Mouse (Mus musculus) CH12.LX (cell line): ENCODE measurements around the gene Tulp4.
"Not testable (repeated sequence)": the region's sequence is repeated elsewhere in the genome, so short reads cannot be mapped to it uniquely, and the experiment has no call there.

ENCODE experiments used
- BHLHE40 ChIP-seq: IDR thresholded peaks from 2 replicates; pipeline ENCODE4 v1.6.1; 2011; ENCODE audit warnings: mild to moderate bottlenecking, low read depth, low read length, improper control_type of control experiment
- CHD2 ChIP-seq: IDR thresholded peaks from 2 replicates; pipeline ENCODE4 v1.6.1; 2011; ENCODE audit warnings: low read length, improper control_type of control experiment
- CTCF ChIP-seq, 2 experiments: IDR thresholded peaks in 1 of 2; conservative IDR thresholded peaks in 1 of 2; 2 replicates each; pipeline ENCODE4 v1.5.1; 2011 to 2012; ENCODE audit warnings: low read depth in 2 of 2, low read length in 2 of 2, improper control_type of control experiment in 1 of 2, inconsistent platforms in 1 of 2, mild to moderate bottlenecking in 1 of 2, moderate library complexity in 1 of 2
- ELF1 ChIP-seq: IDR thresholded peaks from 2 replicates; pipeline ENCODE4 v1.6.1; 2014; ENCODE audit warnings: low read depth, mild to moderate bottlenecking, inconsistent platforms, low read length, improper control_type of control experiment
- EP300 ChIP-seq: IDR thresholded peaks from 2 replicates; pipeline ENCODE4 v1.6.1; 2011; ENCODE audit warnings: low read length, improper control_type of control experiment
- HCFC1 ChIP-seq: IDR thresholded peaks from 2 replicates; pipeline ENCODE4 v1.6.1; 2012; ENCODE audit warnings: low read depth, mild to moderate bottlenecking, inconsistent platforms, low read length, improper control_type of control experiment
- KAT2A ChIP-seq: IDR thresholded peaks from 2 replicates; pipeline ENCODE4 v1.6.1; 2012; ENCODE audit warnings: low read length, improper control_type of control experiment, inconsistent platforms; ENCODE audit not compliant: insufficient replicate concordance
- MAX ChIP-seq: IDR thresholded peaks from 2 replicates; pipeline ENCODE4 v1.6.1; 2011; ENCODE audit warnings: low read length, improper control_type of control experiment
- POLR2A ChIP-seq: IDR thresholded peaks from 2 replicates; pipeline ENCODE4 v1.6.1; 2011; ENCODE audit warnings: low read depth, mild to moderate bottlenecking, improper control_type of control experiment, low read length
- RAD21 ChIP-seq: IDR thresholded peaks from 2 replicates; pipeline ENCODE4 v1.6.1; 2011; ENCODE audit warnings: low read depth, mild to moderate bottlenecking, low read length, improper control_type of control experiment, moderate library complexity
- TCF12 ChIP-seq: IDR thresholded peaks from 2 replicates; pipeline ENCODE4 v1.6.1; 2014; ENCODE audit warnings: low read depth, mild to moderate bottlenecking, inconsistent platforms, low read length, improper control_type of control experiment

DNA sequence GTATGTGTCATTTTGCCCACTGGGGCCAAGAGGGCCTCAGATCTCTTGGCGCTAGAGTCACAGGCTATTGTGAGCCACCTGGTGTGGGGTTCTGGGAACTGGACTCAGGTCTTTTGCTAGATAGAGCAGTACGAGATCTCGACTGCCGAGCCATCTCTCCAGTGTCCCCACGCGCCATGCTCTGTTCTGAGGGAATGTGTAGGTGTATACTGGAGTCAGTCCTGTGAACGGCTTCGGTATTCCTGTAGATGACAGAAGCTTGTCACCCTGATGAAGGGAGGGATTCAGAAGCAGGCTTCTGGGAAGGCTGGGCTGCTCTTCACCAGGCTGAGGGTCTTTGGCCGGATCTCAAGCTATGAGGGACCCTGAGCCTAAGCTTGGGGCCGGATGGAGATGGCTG is 173.5 kb downstream of the Tulp4 start:
- TF ChIP-seq EP300; MAX; POLR2A; CTCF (conservative IDR thresholded peaks at IDR 0.05 in 1 of 2, IDR thresholded peaks at IDR 0.05 in 1 of 2; ENCODE audit: low read depth in 2 of 2, low read length in 2 of 2); TCF12; ELF1; HCFC1; RAD21; KAT2A; BHLHE40; CHD2: not testable (repeated sequence)
